21 mouse cellular contexts compared by ENCODE assay signal in the genomic region with DNA sequence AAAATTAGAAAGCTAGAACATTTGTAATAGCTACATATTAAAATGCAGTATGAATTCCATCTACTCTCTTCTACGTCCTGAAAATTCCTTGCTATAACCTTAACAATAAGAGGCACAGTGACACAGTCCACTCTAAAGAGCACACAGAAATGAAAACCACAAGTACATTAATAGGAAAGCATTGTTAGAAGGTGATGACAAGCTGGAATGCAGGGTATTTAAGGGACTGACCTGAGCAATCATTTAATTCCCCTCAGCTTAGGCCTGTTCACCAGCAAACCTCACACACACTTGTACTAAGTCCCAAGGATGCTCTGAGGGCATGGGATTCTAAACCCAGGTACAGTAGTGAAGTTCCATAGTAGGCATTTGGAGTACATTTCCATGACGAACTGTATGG. TPM values are rescaled to one million over a fixed set of nuclear protein-coding genes. Genes with fewer than 3 reads are reported as not detected.
DNase-seq lines count a peak whose midpoint lies in the region; ATAC-seq lines count a peak whose summit lies in the region.
"Had no signal": no experiment of that assay in that cellular context is flagged by ENCODE, and none has a peak within 500 bp of the region (broad histone marks: within the 10 kb centered on the region; RNA-seq: fewer than 3 reads in every experiment).

No protein-coding gene starts in this region.

- H3K4me2 ChIP-seq in heart, embryonic 14.5 days (ENCODE audit: low read length), result peak overlapping the region; percentile 52
- no peak overlapping the region for H3K4me2 ChIP-seq in midbrain, embryonic 13.5 days (replicated peaks)
- no peak overlapping the region for H3K4me2 ChIP-seq in midbrain, embryonic 14.5 days (ENCODE audit: low read length)
- H3K4me2 ChIP-seq: embryonic facial prominence, embryonic 13.5 days; hindbrain, embryonic 12.5 days had no signal

- no peaks in the 10 kb centered on the region for H3K27me3 ChIP-seq in heart, embryonic 14.5 days (ENCODE audit: control insufficient read depth, insufficient read depth, low read length)
- no peaks in the 10 kb centered on the region for H3K27me3 ChIP-seq in midbrain, embryonic 13.5 days
- no peaks in the 10 kb centered on the region for H3K27me3 ChIP-seq in midbrain, embryonic 14.5 days (ENCODE audit: control insufficient read depth, insufficient read depth, low read length)
- H3K27me3 ChIP-seq: embryonic facial prominence, embryonic 13.5 days; hindbrain, embryonic 12.5 days; limb, embryonic 13.5 days; lung, embryonic 15.5 days had no signal

- H3K4me3 ChIP-seq in heart, embryonic 14.5 days (ENCODE audit: control insufficient read depth in 1 of 2, insufficient read depth in 1 of 2, low read depth in 1 of 2, low read length in 2 of 2), result no peak overlapping the region
- no peak overlapping the region for H3K4me3 ChIP-seq in midbrain, embryonic 13.5 days (replicated peaks)
- H3K4me3 ChIP-seq in midbrain, embryonic 14.5 days (replicated peaks; ENCODE audit: low read depth, low read length), result no peak overlapping the region
- H3K4me3 ChIP-seq: embryonic facial prominence, embryonic 13.5 days; heart, adult 2 months; hindbrain, embryonic 12.5 days; lung, embryonic 15.5 days had no signal

- no peak for DNase-seq in heart, postnatal 25 days (ENCODE audit: low spot score)
- no peak for DNase-seq in midbrain, embryonic 14.5 days
- peak; percentile 57 for DNase-seq in NIH3T3 (ENCODE audit: low read depth)
- no peak for DNase-seq in ovary, postnatal 14 days (ENCODE audit: low spot score)
- DNase-seq in right cerebral cortex, adult 2 months (ENCODE audit: low spot score in 2 of 2), result no peak
- DNase-seq: adrenal gland, postnatal 25 days; cerebellum, adult 11-12 months; cerebellum, postnatal 14 days; layer of hippocampus, postnatal 36 days; right cerebral cortex, postnatal 14 days; thymus, adult 18-20 months; thymus, postnatal 4 days had no signal

- H3K4me1 ChIP-seq in heart, embryonic 14.5 days (ENCODE audit: control insufficient read depth in 2 of 2, insufficient read depth in 2 of 2, low read length in 2 of 2), result peaks cover 20 to 33% of the 10 kb centered on the region in 2 experiments
- peaks cover 29% of the 10 kb centered on the region for H3K4me1 ChIP-seq in midbrain, embryonic 13.5 days (replicated peaks)
- H3K4me1 ChIP-seq in midbrain, embryonic 14.5 days (ENCODE audit: control insufficient read depth, insufficient read depth, low read length), result peaks cover 16% of the 10 kb centered on the region

- no peaks in the 10 kb centered on the region for H3K36me3 ChIP-seq in heart, embryonic 14.5 days (ENCODE audit: control insufficient read depth, insufficient read depth, low read length)
- no peaks in the 10 kb centered on the region for H3K36me3 ChIP-seq in midbrain, embryonic 13.5 days
- H3K36me3 ChIP-seq in midbrain, embryonic 14.5 days (ENCODE audit: control insufficient read depth, insufficient read depth, low read length), result no peaks in the 10 kb centered on the region
- H3K36me3 ChIP-seq: embryonic facial prominence, embryonic 13.5 days; hindbrain, embryonic 12.5 days; limb, embryonic 13.5 days; lung, embryonic 15.5 days had no signal

- intact Hi-C loops in heart, postnatal 25 days (cut with DNase I), result no loop called here

- no peak for ATAC-seq in heart, embryonic 14.5 days (ENCODE audit: insufficient number of reproducible peaks, insufficient read depth, low FRiP score, low read depth)
- ATAC-seq in midbrain, embryonic 13.5 days, result no peak
- ATAC-seq in midbrain, embryonic 14.5 days (ENCODE audit: low FRiP score, low TSS enrichment), result no peak
- ATAC-seq: forebrain, embryonic 16.5 days had no signal

- 44% methylated on average over 2 of the region's 2 CpGs for WGBS in heart, embryonic 14.5 days
- WGBS in midbrain, embryonic 13.5 days, result 90% methylated on average over 2 of the region's 2 CpGs
- WGBS in midbrain, embryonic 14.5 days, result 91% methylated on average over 2 of the region's 2 CpGs

- H3K9ac ChIP-seq in heart, embryonic 14.5 days (ENCODE audit: low read length), result no peak overlapping the region; the same call in 1 of the 2 replicates
- H3K9ac ChIP-seq in midbrain, embryonic 13.5 days (replicated peaks), result 0 out of 2 replicates have a peak overlapping the region, but pooled peaks have one; percentile 14
- H3K9ac ChIP-seq in midbrain, embryonic 14.5 days (replicated peaks; ENCODE audit: low read length), result no peak overlapping the region
- H3K9ac ChIP-seq: hindbrain, embryonic 12.5 days; lung, embryonic 15.5 days had no signal

- no peaks in the 10 kb centered on the region for H3K9me3 ChIP-seq in heart, embryonic 14.5 days (ENCODE audit: control insufficient read depth, low read length)
- H3K9me3 ChIP-seq in midbrain, embryonic 13.5 days, result no peaks in the 10 kb centered on the region
- no peaks in the 10 kb centered on the region for H3K9me3 ChIP-seq in midbrain, embryonic 14.5 days (ENCODE audit: control insufficient read depth, low read length)
- H3K9me3 ChIP-seq: embryonic facial prominence, embryonic 13.5 days; hindbrain, embryonic 12.5 days; limb, embryonic 13.5 days; lung, embryonic 15.5 days had no signal

- 0 out of 4 replicates have a peak overlapping the region, but pooled peaks of 1 of the 2 experiments have one; percentile 70 for H3K27ac ChIP-seq in heart, embryonic 14.5 days (replicated peaks in 1 of 2; ENCODE audit: control insufficient read depth in 1 of 2, insufficient read depth in 1 of 2, low read depth in 2 of 2, low read length in 2 of 2)
- H3K27ac ChIP-seq in midbrain, embryonic 13.5 days, result no peak overlapping the region
- no peak overlapping the region for H3K27ac ChIP-seq in midbrain, embryonic 14.5 days (replicated peaks; ENCODE audit: low read depth, low read length)
- H3K27ac ChIP-seq: embryonic facial prominence, embryonic 13.5 days; heart, adult 2 months; hindbrain, embryonic 12.5 days; layer of hippocampus, adult 2 months; limb, embryonic 13.5 days; lung, embryonic 15.5 days had no signal

RNA-seq across cellular contexts. Expression of a gene that starts 2.6 kb away (rescaled TPM):
- 31.0 and 33.4 TPM in 2 replicates for polyA plus RNA-seq in heart, embryonic 14.5 days (2014; fragmentation: Nextera tagmentation; extraction: Ambion mirVana)
- 1 to 10 TPM; 6.9 to 8.6 TPM for total RNA-seq in heart, postnatal 25 days (2021)
- 43.0 and 43.3 TPM in 2 replicates for polyA plus RNA-seq in midbrain, embryonic 13.5 days (2015; fragmentation: Nextera tagmentation; extraction: Ambion mirVana)
- 41.6 and 45.0 TPM in 2 replicates for polyA plus RNA-seq in midbrain, embryonic 14.5 days (2014; fragmentation: Nextera tagmentation; extraction: Ambion mirVana)
